Comparison of ENCODE assay signal across 13 mouse cellular contexts in genomic region chr10:10304370-10304769, GRCm38 (mm10).
"Had no signal": no experiment of that assay in that cellular context is flagged by ENCODE, and none has a peak within 500 bp of the region (broad histone marks: within the 10 kb centered on the region; RNA-seq: fewer than 3 reads in every experiment).

No protein-coding gene starts in this region.

- ATAC-seq: lung, postnatal 0 days; midbrain, embryonic 16.5 days had no signal

- H3K9ac ChIP-seq: liver, embryonic 15.5 days; midbrain, embryonic 12.5 days had no signal

- H3K4me2 ChIP-seq: liver, embryonic 11.5 days; liver, embryonic 15.5 days; midbrain, embryonic 12.5 days had no signal

- H3K27ac ChIP-seq: layer of hippocampus, adult 2 months; left cerebral cortex, adult 2 months; limb, embryonic 10.5 days; liver, embryonic 15.5 days; midbrain, embryonic 12.5 days had no signal

- H3K4me3 ChIP-seq: layer of hippocampus, adult 2 months; left cerebral cortex, adult 2 months; limb, embryonic 10.5 days; liver, embryonic 15.5 days; midbrain, embryonic 12.5 days had no signal

- H3K9me3 ChIP-seq: limb, embryonic 10.5 days; liver, embryonic 15.5 days; midbrain, embryonic 12.5 days had no signal

- H3K27me3 ChIP-seq: liver, embryonic 15.5 days; midbrain, embryonic 12.5 days had no signal

- DNase-seq: kidney, postnatal 10 days; kidney, postnatal 4 days; lung, adult 2 months; lung, postnatal 36 days; right cerebral cortex, postnatal 25 days had no signal

- H3K4me1 ChIP-seq: liver, embryonic 15.5 days had no signal

- H3K36me3 ChIP-seq: limb, embryonic 10.5 days; liver, embryonic 15.5 days; midbrain, embryonic 12.5 days had no signal
